In the genomic region with DNA sequence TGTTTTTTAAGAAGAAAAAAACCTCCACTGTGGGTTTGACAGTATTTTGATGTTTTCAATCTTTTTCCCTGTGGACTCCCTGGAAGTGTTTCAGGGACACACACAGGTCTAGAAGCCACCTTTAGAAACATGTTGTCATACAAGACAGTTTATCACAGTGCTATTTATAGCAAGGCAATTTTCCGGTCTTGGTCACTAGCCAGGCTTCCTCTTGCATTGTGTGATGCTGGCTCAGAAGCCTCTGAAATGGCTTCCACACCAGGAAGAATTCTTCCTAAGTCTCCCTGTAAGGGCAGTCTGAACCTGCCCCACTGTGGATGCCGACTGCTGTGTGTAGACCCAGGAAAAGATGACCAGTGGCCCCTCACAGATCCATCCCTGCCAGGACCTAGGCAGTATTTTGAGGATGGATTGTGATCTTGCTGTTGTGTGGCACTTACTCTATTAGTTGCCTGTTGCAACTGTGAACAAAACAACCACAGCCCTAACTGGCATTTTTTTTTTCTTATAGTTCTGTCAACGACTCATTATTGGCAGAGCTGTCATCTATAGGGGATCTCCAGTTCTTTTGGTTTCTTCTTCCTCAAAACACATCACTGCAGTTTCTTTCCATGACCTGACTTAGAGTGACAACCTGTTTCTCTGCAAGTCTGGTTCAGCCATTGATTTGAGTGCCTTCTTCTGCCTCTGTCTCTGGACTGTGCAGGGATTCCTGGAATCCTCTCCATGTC, we compare ENCODE assay signal across 12 mouse cellular contexts. TPM values are rescaled to one million over a fixed set of nuclear protein-coding genes. Genes with fewer than 3 reads are reported as not detected.
DNase-seq lines count a peak whose midpoint lies in the region; ATAC-seq and TF ChIP-seq lines count a peak whose summit lies in the region.
"Had no signal": no experiment of that assay in that cellular context is flagged by ENCODE, and none has a peak within 500 bp of the region (broad histone marks: within the 10 kb centered on the region; RNA-seq: fewer than 3 reads in every experiment).

No protein-coding gene starts in this region.

- DNase-seq in kidney, adult 2 months: peak; percentile 27
- DNase-seq in NIH3T3 (ENCODE audit: low read depth): peak; percentile 53
- DNase-seq in heart, adult 2 months: peak; percentile 47 to 60
- peak; percentile 21 for DNase-seq in kidney, postnatal 0 days (ENCODE audit: low spot score)
- DNase-seq in thymus, postnatal 10 days (ENCODE audit: low spot score in 2 of 2): no peak
- no peak for DNase-seq in layer of hippocampus, postnatal 36 days
- DNase-seq: thymus, adult 18-20 months had no signal

- 63% methylated on average over 3 of the region's 3 CpGs for WGBS in kidney, adult 2 months
- 60% methylated on average over 3 of the region's 3 CpGs for WGBS in kidney, embryonic 16.5 days
- 17% methylated on average over 3 of the region's 3 CpGs for WGBS in heart, adult 2 months
- 62% methylated on average over 3 of the region's 3 CpGs for WGBS in kidney, postnatal 0 days
- WGBS in hindbrain, embryonic 13.5 days: 79% methylated on average over 3 of the region's 3 CpGs

- H3K4me1 ChIP-seq in kidney, adult 2 months (ENCODE audit: control insufficient read depth, insufficient read depth, low read length): no peaks in the 10 kb centered on the region
- H3K4me1 ChIP-seq in kidney, embryonic 16.5 days (ENCODE audit: insufficient read depth, low read length): no peaks in the 10 kb centered on the region
- H3K4me1 ChIP-seq in heart, adult 2 months (ENCODE audit: control insufficient read depth, insufficient read depth, low read length): peaks cover 6% of the 10 kb centered on the region
- H3K4me1 ChIP-seq in kidney, postnatal 0 days (replicated peaks; ENCODE audit: insufficient read depth, low read length): no peaks in the 10 kb centered on the region
- no peaks in the 10 kb centered on the region for H3K4me1 ChIP-seq in hindbrain, embryonic 13.5 days (replicated peaks)
- H3K4me1 ChIP-seq: hindbrain, embryonic 15.5 days had no signal

- H3K9ac ChIP-seq in kidney, embryonic 16.5 days (replicated peaks; ENCODE audit: low read length): no peak overlapping the region
- no peak overlapping the region; the same call in 1 of the 2 replicates for H3K9ac ChIP-seq in heart, adult 2 months (ENCODE audit: low read depth, low read length)
- no peak overlapping the region for H3K9ac ChIP-seq in kidney, postnatal 0 days (ENCODE audit: low read depth, low read length)
- no peak overlapping the region for H3K9ac ChIP-seq in hindbrain, embryonic 13.5 days
- H3K9ac ChIP-seq: hindbrain, embryonic 15.5 days had no signal

- H3K4me2 ChIP-seq in kidney, embryonic 16.5 days (replicated peaks; ENCODE audit: low read depth, low read length): no peak overlapping the region
- no peak overlapping the region for H3K4me2 ChIP-seq in kidney, postnatal 0 days (ENCODE audit: low read length)
- no peak overlapping the region for H3K4me2 ChIP-seq in hindbrain, embryonic 13.5 days
- H3K4me2 ChIP-seq: hindbrain, embryonic 15.5 days had no signal

- no peaks in the 10 kb centered on the region for H3K79me2 ChIP-seq in heart, adult 2 months (replicated peaks; ENCODE audit: control insufficient read depth, insufficient read depth, low read length)

- no peak overlapping the region for H3K4me3 ChIP-seq in kidney, adult 2 months (ENCODE audit: insufficient read depth, low read depth, low read length)
- H3K4me3 ChIP-seq in kidney, embryonic 16.5 days (ENCODE audit: low read length): no peak overlapping the region
- no peak overlapping the region for H3K4me3 ChIP-seq in heart, adult 2 months
- H3K4me3 ChIP-seq in kidney, postnatal 0 days (replicated peaks; ENCODE audit: low read depth, low read length): no peak overlapping the region
- H3K4me3 ChIP-seq in hindbrain, embryonic 13.5 days: no peak overlapping the region
- H3K4me3 ChIP-seq: hindbrain, embryonic 15.5 days had no signal

- intact Hi-C loops in heart, adult 2 months (cut with DNase I): loop anchor here (10.0 kb wide), 3 partner anchors 62 to 1592 kb away; no protein-coding TSS in a partner anchor

- 0 out of 2 replicates have a peak, but pooled peaks have one; percentile 27 for TF ChIP-seq EP300 in heart, adult 2 months (IDR thresholded peaks at IDR 0.05; ENCODE audit: insufficient read depth, low read depth, low read length)

- TF ChIP-seq CTCF in kidney, adult 2 months (conservative IDR thresholded peaks at IDR 0.05; ENCODE audit: insufficient read depth, insufficient read length, low read depth, low read length): no peak
- no peak for TF ChIP-seq CTCF in heart, adult 2 months (IDR thresholded peaks at IDR 0.05)
- TF ChIP-seq CTCF in kidney, postnatal 0 days (IDR thresholded peaks at IDR 0.05; ENCODE audit: low read depth): no peak

- H3K27me3 ChIP-seq in kidney, adult 2 months (replicated peaks; ENCODE audit: control insufficient read depth, insufficient read depth, low read length): no peaks in the 10 kb centered on the region
- H3K27me3 ChIP-seq in kidney, embryonic 16.5 days (ENCODE audit: insufficient read depth, low read length): no peaks in the 10 kb centered on the region
- H3K27me3 ChIP-seq in heart, adult 2 months (ENCODE audit: control insufficient read depth, insufficient read depth, low read length): no peaks in the 10 kb centered on the region
- no peaks in the 10 kb centered on the region for H3K27me3 ChIP-seq in kidney, postnatal 0 days (ENCODE audit: insufficient read depth, low read length)
- H3K27me3 ChIP-seq in hindbrain, embryonic 13.5 days: peaks cover 3% of the 10 kb centered on the region; the same call in 1 of the 2 replicates
- H3K27me3 ChIP-seq: hindbrain, embryonic 15.5 days had no signal

- no peaks in the 10 kb centered on the region for H3K36me3 ChIP-seq in kidney, adult 2 months (ENCODE audit: control insufficient read depth, insufficient read depth, low read length)
- no peaks in the 10 kb centered on the region for H3K36me3 ChIP-seq in kidney, embryonic 16.5 days (ENCODE audit: insufficient read depth, low read length)
- peaks cover 12% of the 10 kb centered on the region for H3K36me3 ChIP-seq in heart, adult 2 months (ENCODE audit: control insufficient read depth, insufficient read depth, low read length)
- no peaks in the 10 kb centered on the region for H3K36me3 ChIP-seq in kidney, postnatal 0 days (ENCODE audit: insufficient read depth, low read length)
- H3K36me3 ChIP-seq in hindbrain, embryonic 13.5 days: no peaks in the 10 kb centered on the region
- H3K36me3 ChIP-seq: hindbrain, embryonic 15.5 days had no signal

- H3K27ac ChIP-seq in kidney, adult 2 months (ENCODE audit: insufficient read depth, low read depth, low read length): no peak overlapping the region
- no peak overlapping the region for H3K27ac ChIP-seq in kidney, embryonic 16.5 days (ENCODE audit: low read length)
- peak overlapping the region; percentile 78 for H3K27ac ChIP-seq in heart, adult 2 months
- H3K27ac ChIP-seq in kidney, postnatal 0 days: no peak overlapping the region
- H3K27ac ChIP-seq in hindbrain, embryonic 13.5 days: no peak overlapping the region
- H3K27ac ChIP-seq: hindbrain, embryonic 15.5 days had no signal

- no peak for ATAC-seq in kidney, embryonic 16.5 days (ENCODE audit: low FRiP score, low TSS enrichment)
- ATAC-seq in kidney, postnatal 0 days (replicated peaks; ENCODE audit: low FRiP score, low read depth): no peak
- ATAC-seq in hindbrain, embryonic 13.5 days (ENCODE audit: low FRiP score): no peak

- no peaks in the 10 kb centered on the region for H3K9me3 ChIP-seq in kidney, embryonic 16.5 days (ENCODE audit: low read length)
- H3K9me3 ChIP-seq in kidney, postnatal 0 days (replicated peaks; ENCODE audit: low read length): no peaks in the 10 kb centered on the region
- no peaks in the 10 kb centered on the region for H3K9me3 ChIP-seq in hindbrain, embryonic 13.5 days
- H3K9me3 ChIP-seq: hindbrain, embryonic 15.5 days had no signal

- no peak for TF ChIP-seq POLR2A in kidney, adult 2 months (IDR thresholded peaks at IDR 0.05; ENCODE audit: low read depth, low read length)
- no peak for TF ChIP-seq POLR2A in heart, adult 2 months (IDR thresholded peaks at IDR 0.05; ENCODE audit: insufficient read depth, low read depth, low read length)

RNA-seq across cellular contexts. Expression of gene Hist1h2br, which starts 18.8 kb away (rescaled TPM):
- 1.3 and 2.1 TPM in 2 replicates for polyA plus RNA-seq in kidney, adult 2 months (2012; rRNA removed)
- polyA plus RNA-seq in kidney, embryonic 16.5 days (2015; fragmentation: Nextera tagmentation; extraction: Ambion mirVana): 22.6 and 26.0 TPM in 2 replicates
- total RNA-seq in heart, adult 2 months (2021): 10 to 100 TPM; 24.3 to 26.7 TPM
- polyA plus RNA-seq in heart, adult 2 months (2012; rRNA removed): 3.5 and 12.7 TPM in 2 replicates
- polyA plus RNA-seq in kidney, postnatal 0 days (2015; fragmentation: Nextera tagmentation; extraction: Ambion mirVana): 13.2 TPM in 2 replicates
- 7.5 and 7.7 TPM in 2 replicates for polyA plus RNA-seq in hindbrain, embryonic 13.5 days (2015; fragmentation: Nextera tagmentation; extraction: Ambion mirVana)
- 10 to 100 TPM; 49.6 to 51.2 TPM for total RNA-seq in layer of hippocampus, postnatal 36 days (2021)

RNA-seq across cellular contexts. Expression of gene Hist1h2ap, which starts 19.1 kb away (rescaled TPM):
- polyA plus RNA-seq in kidney, adult 2 months (2012; rRNA removed): 7.6 and 8.6 TPM in 2 replicates
- 2,785 and 3,191 TPM in 2 replicates for polyA plus RNA-seq in kidney, embryonic 16.5 days (2015; fragmentation: Nextera tagmentation; extraction: Ambion mirVana)
- 1 to 10 TPM; 2.8 to 9.6 TPM for total RNA-seq in heart, adult 2 months (2021)
- polyA plus RNA-seq in heart, adult 2 months (2012; rRNA removed): 1.1 and 3.4 TPM in 2 replicates
- polyA plus RNA-seq in kidney, postnatal 0 days (2015; fragmentation: Nextera tagmentation; extraction: Ambion mirVana): 2,281 and 2,496 TPM in 2 replicates
- polyA plus RNA-seq in hindbrain, embryonic 13.5 days (2015; fragmentation: Nextera tagmentation; extraction: Ambion mirVana): 898 and 915 TPM in 2 replicates
- 10 to 100 TPM; 34.7 to 45.0 TPM for total RNA-seq in layer of hippocampus, postnatal 36 days (2021)

RNA-seq across cellular contexts. Expression of gene Hist1h4n, which starts 20.4 kb away (rescaled TPM):
- 3.6 and 5.2 TPM in 2 replicates for polyA plus RNA-seq in kidney, adult 2 months (2012; rRNA removed)
- 13.6 and 14.5 TPM in 2 replicates for polyA plus RNA-seq in kidney, embryonic 16.5 days (2015; fragmentation: Nextera tagmentation; extraction: Ambion mirVana)
- 1 to 10 TPM; 3.7 to 4.9 TPM for total RNA-seq in heart, adult 2 months (2021)
- 1.7 and 4.4 TPM in 2 replicates for polyA plus RNA-seq in heart, adult 2 months (2012; rRNA removed)
- polyA plus RNA-seq in kidney, postnatal 0 days (2015; fragmentation: Nextera tagmentation; extraction: Ambion mirVana): 6.0 and 6.3 TPM in 2 replicates
- 6.7 and 8.6 TPM in 2 replicates for polyA plus RNA-seq in hindbrain, embryonic 13.5 days (2015; fragmentation: Nextera tagmentation; extraction: Ambion mirVana)
- 10 to 100 TPM; 29.3 to 57.3 TPM for total RNA-seq in layer of hippocampus, postnatal 36 days (2021)

RNA-seq across cellular contexts. Expression of gene Hist1h4m, which starts 40.8 kb away (rescaled TPM):
- not detected in 2 replicates for polyA plus RNA-seq in kidney, adult 2 months (2012; rRNA removed)
- polyA plus RNA-seq in kidney, embryonic 16.5 days (2015; fragmentation: Nextera tagmentation; extraction: Ambion mirVana): not detected in 2 replicates
- 10 to 100 TPM; 42.6 to 56.8 TPM for total RNA-seq in heart, adult 2 months (2021)
- 1.6 TPM in 1 of 2 replicates, not detected in the other for polyA plus RNA-seq in heart, adult 2 months (2012; rRNA removed)
- polyA plus RNA-seq in kidney, postnatal 0 days (2015; fragmentation: Nextera tagmentation; extraction: Ambion mirVana): not detected in 2 replicates
- polyA plus RNA-seq in hindbrain, embryonic 13.5 days (2015; fragmentation: Nextera tagmentation; extraction: Ambion mirVana): not detected in 2 replicates
- total RNA-seq in layer of hippocampus, postnatal 36 days (2021): 100 to 1,000 TPM; 229 to 282 TPM
- polyA plus RNA-seq: hindbrain, embryonic 15.5 days had no signal

RNA-seq across cellular contexts. Expression of gene Hist1h2ao, which starts 42.1 kb away (rescaled TPM):
- not detected in 2 replicates for polyA plus RNA-seq in kidney, adult 2 months (2012; rRNA removed)
- 2.1 TPM in 1 of 2 replicates, not detected in the other for polyA plus RNA-seq in kidney, embryonic 16.5 days (2015; fragmentation: Nextera tagmentation; extraction: Ambion mirVana)
- total RNA-seq in heart, adult 2 months (2021): 1 to 10 TPM in 1 of 2 experiments, not detected in 1; 7.1 TPM
- polyA plus RNA-seq in heart, adult 2 months (2012; rRNA removed): not detected in 2 replicates
- polyA plus RNA-seq in kidney, postnatal 0 days (2015; fragmentation: Nextera tagmentation; extraction: Ambion mirVana): not detected in 2 replicates
- not detected in 2 replicates for polyA plus RNA-seq in hindbrain, embryonic 13.5 days (2015; fragmentation: Nextera tagmentation; extraction: Ambion mirVana)
- total RNA-seq in layer of hippocampus, postnatal 36 days (2021): 10 to 100 TPM in 1 of 2 experiments, not detected in 1; 19.5 TPM
- total RNA-seq: ES-E14; megakaryocyte-erythroid progenitor cell, adult 5-6 weeks had no signal
- polyA plus RNA-seq: hindbrain, embryonic 15.5 days had no signal

Comparison
In these comparisons a context has a peak if more than half of its experiments do, and no peak if none do; other contexts are left out.
1. RNA of gene Hist1h2ap, which starts 19.1 kb away (polyA plus RNA-seq): 2,785 to 3,191 TPM in kidney, embryonic 16.5 days, 2,281 to 2,496 TPM in kidney, postnatal 0 days and 898 to 915 TPM in hindbrain, embryonic 13.5 days; 7.6 to 8.6 TPM in kidney, adult 2 months and 1.1 to 3.4 TPM in heart, adult 2 months; every median in the first group is over 10 times any median in the second.
2. DNase-seq: peak in kidney, adult 2 months (single experiment), NIH3T3 (single experiment), heart, adult 2 months (2 of 2) and kidney, postnatal 0 days (single experiment); none in thymus, postnatal 10 days (0 of 2) and layer of hippocampus, postnatal 36 days (0 of 2).